Mouse (Mus musculus) MEL (cell line): ENCODE results near the gene BC017158. TPM values are rescaled to one million over a fixed set of nuclear protein-coding genes. Genes with fewer than 3 reads are reported as not detected.

Source experiments
- DNase-seq: peaks from one replicate; pipeline ENCODE4 v3.0.0; 2011; ENCODE audit warnings: low read depth, low spot score
- H3K27ac ChIP-seq: 2 replicates; pipeline ENCODE4 v1.5.1; 2012; ENCODE audit warnings: low read depth, mild to moderate bottlenecking, control low read depth, low read length, moderate library complexity; ENCODE audit not compliant: control insufficient read depth
- H3K27me3 ChIP-seq, 2 experiments: fragments of 150-350 bp in 1 of 2; sonication (generic) in 1 of 2; 2 replicates each; pipeline ENCODE4 v1.6.1; 2012; ENCODE audit warnings: low read length in 2 of 2, mild to moderate bottlenecking in 2 of 2, improper control_type of control experiment in 1 of 2, moderate library complexity in 1 of 2; ENCODE audit not compliant: insufficient read depth in 2 of 2, control insufficient read depth in 1 of 2
- H3K36me3 ChIP-seq, 2 experiments: 2 replicates each; pipeline ENCODE4 v1.6.1; 2012 to 2014; ENCODE audit warnings: low read length in 2 of 2, improper control_type of control experiment in 1 of 2, inconsistent platforms in 1 of 2, mild to moderate bottlenecking in 1 of 2; ENCODE audit not compliant: insufficient read depth in 2 of 2, control insufficient read depth in 1 of 2
- H3K4me1 ChIP-seq, 2 experiments: fragments of 150-350 bp in 1 of 2; sonication (generic) in 1 of 2; 2 replicates each; pipeline ENCODE4 v1.6.1; 2012; ENCODE audit warnings: low read length in 2 of 2, improper control_type of control experiment in 1 of 2, mild to moderate bottlenecking in 1 of 2; ENCODE audit not compliant: insufficient read depth in 2 of 2, control insufficient read depth in 1 of 2
- H3K4me3 ChIP-seq, 2 experiments: fragments of 150-350 bp in 1 of 2; sonication (generic) in 1 of 2; 2 replicates each; pipeline ENCODE4 v1.5.1; 2012; ENCODE audit warnings: low read depth in 2 of 2, low read length in 2 of 2, mild to moderate bottlenecking in 2 of 2, moderate library complexity in 2 of 2, control low read depth in 1 of 2, improper control_type of control experiment in 1 of 2; ENCODE audit not compliant: control insufficient read depth in 1 of 2, insufficient read depth in 1 of 2
- H3K79me2 ChIP-seq: 2 replicates; pipeline ENCODE4 v1.6.1; 2012; ENCODE audit warnings: mild to moderate bottlenecking, low read length, moderate library complexity; ENCODE audit not compliant: control insufficient read depth, poor library complexity, insufficient read depth
- H3K9ac ChIP-seq: 2 replicates; pipeline ENCODE4 v1.6.1; 2012; ENCODE audit warnings: low read depth, mild to moderate bottlenecking, control low read depth, low read length, moderate library complexity; ENCODE audit not compliant: control insufficient read depth, poor library complexity, severe bottlenecking
- H3K9me3 ChIP-seq: fragments of 150-350 bp; sonication (generic); replicated peaks from 2 replicates; pipeline ENCODE4 v1.6.1; 2012; ENCODE audit warnings: mild to moderate bottlenecking, low read length, improper control_type of control experiment, moderate library complexity; ENCODE audit not compliant: insufficient read depth
- BHLHE40 ChIP-seq: IDR thresholded peaks from 2 replicates; pipeline ENCODE4 v1.6.1; 2012; ENCODE audit warnings: low read depth, mild to moderate bottlenecking, inconsistent platforms, low read length, improper control_type of control experiment, borderline replicate concordance
- CHD2 ChIP-seq: IDR thresholded peaks from 2 replicates; pipeline ENCODE4 v1.6.1; 2011; ENCODE audit warnings: low read length, improper control_type of control experiment
- GABPA ChIP-seq: IDR thresholded peaks from 2 replicates; pipeline ENCODE4 v1.6.1; 2012; ENCODE audit warnings: low read depth, mild to moderate bottlenecking, inconsistent platforms, low read length, improper control_type of control experiment, moderate library complexity
- GATA1 ChIP-seq: IDR thresholded peaks from 2 replicates; pipeline ENCODE4 v1.6.1; 2011; ENCODE audit warnings: low read depth, low read length, improper control_type of control experiment
- KAT2A ChIP-seq: conservative IDR thresholded peaks from 2 replicates; pipeline ENCODE4 v1.6.1; 2012; ENCODE audit warnings: low read depth, low read length, improper control_type of control experiment, inconsistent platforms
- MAFK ChIP-seq: IDR thresholded peaks from 2 replicates; pipeline ENCODE4 v1.6.1; 2011; ENCODE audit warnings: low read depth, mild to moderate bottlenecking, low read length, improper control_type of control experiment, borderline replicate concordance
- MYB ChIP-seq: IDR thresholded peaks from 2 replicates; pipeline ENCODE4 v1.6.1; 2011; ENCODE audit warnings: mild to moderate bottlenecking, low read depth, low read length, improper control_type of control experiment
- POLR2A ChIP-seq, 2 experiments: IDR thresholded peaks; 2 replicates each; pipeline ENCODE4 v1.6.1; 2011 to 2012; ENCODE audit warnings: low read length in 2 of 2, mild to moderate bottlenecking in 2 of 2, control low read depth in 1 of 2, improper control_type of control experiment in 1 of 2, low read depth in 1 of 2, moderate library complexity in 1 of 2; ENCODE audit not compliant: control insufficient read depth in 1 of 2, insufficient read depth in 1 of 2, poor library complexity in 1 of 2
- POLR2AphosphoS2 ChIP-seq: IDR thresholded peaks from 2 replicates; pipeline ENCODE4 v1.6.1; 2011; ENCODE audit warnings: low read length, improper control_type of control experiment
- POLR2AphosphoS5 ChIP-seq: IDR thresholded peaks from 2 replicates; pipeline ENCODE4 v1.6.1; 2012; ENCODE audit warnings: low read depth, borderline replicate concordance, mild to moderate bottlenecking, inconsistent platforms, low read length, moderate library complexity, mixed read lengths
- RAD21 ChIP-seq: IDR thresholded peaks from 2 replicates; pipeline ENCODE4 v1.6.1; 2011; ENCODE audit warnings: mild to moderate bottlenecking, low read depth, low read length, improper control_type of control experiment
- SIN3A ChIP-seq: IDR thresholded peaks from 2 replicates; pipeline ENCODE4 v1.6.1; 2012; ENCODE audit warnings: low read length, improper control_type of control experiment, inconsistent platforms
- TAL1 ChIP-seq: IDR thresholded peaks from 2 replicates; pipeline ENCODE4 v1.6.1; 2012; ENCODE audit warnings: mild to moderate bottlenecking, inconsistent platforms, low read length, moderate library complexity, mixed read lengths
- UBTF ChIP-seq: IDR thresholded peaks from 2 replicates; pipeline ENCODE4 v1.6.1; 2012; ENCODE audit warnings: low read depth, mild to moderate bottlenecking, inconsistent platforms, low read length, improper control_type of control experiment, moderate library complexity, borderline replicate concordance; ENCODE audit not compliant: insufficient read depth
- USF2 ChIP-seq, 2 experiments: IDR thresholded peaks; 2 replicates each; pipeline ENCODE4 v1.6.1; 2011 to 2012; ENCODE audit warnings: improper control_type of control experiment in 2 of 2, low read length in 2 of 2, borderline replicate concordance in 1 of 2, inconsistent platforms in 1 of 2, low read depth in 1 of 2, mild to moderate bottlenecking in 1 of 2; ENCODE audit not compliant: insufficient read depth in 1 of 2
- ZC3H11A ChIP-seq: IDR thresholded peaks from 2 replicates; pipeline ENCODE4 v1.6.1; 2012; ENCODE audit warnings: low read depth, mild to moderate bottlenecking, inconsistent platforms, low read length, improper control_type of control experiment
- ZMIZ1 ChIP-seq: IDR thresholded peaks from 2 replicates; pipeline ENCODE4 v1.6.1; 2012; ENCODE audit warnings: low read depth, mild to moderate bottlenecking, inconsistent platforms, low read length, improper control_type of control experiment, moderate library complexity
- polyA plus RNA-seq, 2 experiments: library from polyadenylated mRNA; stranded (reverse) in 1 of 2; unstranded in 1 of 2; fragments of >175 nt in 1 of 2; fragments of >200 nt in 1 of 2; gene quantifications; 2 replicates each; pipeline versions ENCODE4 v1.2.1 to v1.2.4; 2012; ENCODE audit warnings: low replicate concordance in 2 of 2, low read depth in 1 of 2; ENCODE audit not compliant: insufficient read length in 2 of 2, insufficient read depth in 1 of 2, missing spikeins in 1 of 2
- total RNA-seq: library from RNA; depleted of rRNA; stranded (reverse); fragments of 300-350 nt; gene quantifications from 2 replicates; pipeline ENCODE4 v1.2.3, GENCODE M21; 2012

The BC017158 gene
- total and polyA plus RNA-seq, 3 experiments, result 19.8 to 41.6 TPM; not detected in 1

GRCm38 (mm10) chr7:128279750-128280149 is 18.2 kb downstream of the BC017158 start:
- H3K27ac ChIP-seq, result no peak overlapping the region
- TF ChIP-seq CHD2 (no peak), KAT2A (no peak), BHLHE40 (no peak), GATA1 (no peak), SIN3A (no peak), GABPA (no peak), MYB (no peak), MAFK (no peak), TAL1 (no peak), ZMIZ1 (no peak), POLR2AphosphoS5 (no peak), RAD21 (no peak), POLR2A (IDR thresholded peaks at IDR 0.05; ENCODE audit: control insufficient read depth in 1 of 2, insufficient read depth in 1 of 2, low read depth in 1 of 2, low read length in 2 of 2, poor library complexity in 1 of 2) (no peak), USF2 (IDR thresholded peaks at IDR 0.05; ENCODE audit: borderline replicate concordance in 1 of 2, insufficient read depth in 1 of 2, low read depth in 1 of 2, low read length in 2 of 2) (no peak), POLR2AphosphoS2 (no peak)
- TF ChIP-seq, all 39 proteins: peak for 0

GRCm38 (mm10) chr7:128276051-128276450 is 21.9 kb downstream of the BC017158 start:
- H3K79me2 ChIP-seq, result no peaks in the 10 kb centered on the region
- TF ChIP-seq RAD21 (no peak), CHD2 (no peak)
- H3K4me3 ChIP-seq, result no peak overlapping the region
- peaks cover 0 to 7% of the 10 kb centered on the region in 2 experiments; a peak in 2 of 4 replicates for H3K36me3 ChIP-seq
- H3K4me1 ChIP-seq, result 0 out of 4 replicates have a peak, but pooled peaks cover 0 to under 1% of the 10 kb centered on the region in 2 experiments
- H3K27me3 ChIP-seq, result no peaks in the 10 kb centered on the region
- no peak overlapping the region for H3K9ac ChIP-seq
- H3K9me3 ChIP-seq, result no peaks in the 10 kb centered on the region
- no peak for DNase-seq
- no peak overlapping the region for H3K27ac ChIP-seq

More at GRCm38 (mm10) chr7:128279750-128280149, 18.2 kb downstream of the BC017158 start:
- H3K36me3 ChIP-seq, result peaks cover 0 to 16% of the 10 kb centered on the region in 2 experiments; a peak in 2 of 4 replicates
- H3K79me2 ChIP-seq, result no peaks in the 10 kb centered on the region
- no peak overlapping the region for H3K9ac ChIP-seq
- H3K4me3 ChIP-seq, result no peak overlapping the region
- no peaks in the 10 kb centered on the region for H3K4me1 ChIP-seq
- no peaks in the 10 kb centered on the region for H3K27me3 ChIP-seq
- no peaks in the 10 kb centered on the region for H3K9me3 ChIP-seq
- no peak for DNase-seq

GRCm38 (mm10) chr7:128271496-128271895 is 26.5 kb downstream of the BC017158 start:
- Histone ChIP-seq H3K27ac (no peak overlapping the region), H3K27me3 (no peaks in the 10 kb centered on the region), H3K36me3 (peaks cover 0 to 2% of the 10 kb centered on the region in 2 experiments; a peak in 1 of 4 replicates), H3K4me3 (no peak overlapping the region), H3K9me3 (no peaks in the 10 kb centered on the region), H3K4me1 (peaks cover 0 to 11% of the 10 kb centered on the region in 2 experiments; a peak in 3 of 4 replicates), H3K79me2 (no peaks in the 10 kb centered on the region), H3K9ac (no peak overlapping the region)
- TF ChIP-seq UBTF, result no peak
- no peak for TF ChIP-seq ZC3H11A
- no peak for DNase-seq
